Mouse (Mus musculus): Measurements from ENCODE around the gene Peg3.

DNA sequence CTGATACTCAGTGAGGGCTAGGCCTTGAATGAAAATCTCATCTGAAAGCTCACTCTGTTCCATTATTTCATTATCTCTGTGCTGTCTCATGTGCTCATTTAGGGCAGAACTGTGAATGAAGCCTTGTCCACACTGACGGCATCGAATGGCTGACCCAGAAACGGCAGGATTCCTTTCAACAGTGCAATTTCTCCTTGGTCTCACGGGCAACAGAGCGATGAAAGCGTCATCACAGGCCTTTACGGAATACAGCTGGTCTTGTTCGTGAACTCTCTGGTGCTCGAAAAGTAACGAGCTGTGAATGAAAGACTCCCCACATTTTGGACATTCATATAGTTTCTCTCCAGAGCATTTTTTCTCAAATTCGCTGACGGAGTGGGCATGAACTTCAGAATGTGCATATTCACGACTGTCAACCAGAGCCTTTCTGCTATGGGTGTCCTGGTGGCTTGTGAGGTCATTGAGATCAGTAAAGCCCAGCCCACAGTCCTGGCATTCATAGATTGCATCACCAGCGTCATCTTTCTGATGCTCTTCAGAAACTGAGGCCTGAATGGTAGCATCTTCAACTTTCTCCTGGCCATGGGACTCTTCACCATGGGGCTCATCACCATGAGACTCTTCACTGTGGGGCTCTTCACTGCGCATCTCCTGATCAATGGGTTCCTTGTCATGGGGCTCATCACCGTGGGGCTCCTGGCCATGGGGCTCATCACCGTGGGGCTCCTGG is 21.6 kb downstream of the Peg3 start:
- no peak for TF ChIP-seq CTCF (conservative IDR thresholded peaks at IDR 0.05; ENCODE audit: low read length)
- TF ChIP-seq NANOG (IDR thresholded peaks at IDR 0.05; ENCODE audit: borderline replicate concordance, low read length), result no peak
- TF ChIP-seq POU5F1 (IDR thresholded peaks at IDR 0.05; ENCODE audit: borderline replicate concordance, low read length), result no peak
